Mouse (Mus musculus) adrenal gland, postnatal 36 days (tissue): ENCODE data around the gene Coro1b. TPM values are rescaled to one million over a fixed set of nuclear protein-coding genes. Genes with fewer than 3 reads are reported as not detected.

ENCODE experiments used
- DNase-seq, 2 experiments: peaks; one replicate each; pipeline ENCODE4 v3.0.0; 2021; ENCODE audit warnings: mixed read lengths in 1 of 2
- total RNA-seq, 2 experiments: library from RNA; stranded (reverse); gene quantifications; 2 replicates each; pipeline ENCODE4 v1.2.3; 2021

The Coro1b gene
- total RNA-seq, 2 experiments from 2014 or later, result 171 to 195 TPM

GRCm38 (mm10) chr19:4155223-4156072, 7.0 kb downstream of the Coro1b start:
- no peak for DNase-seq

- no peak for DNase-seq
These were observed 7.7 kb downstream of the Coro1b start for GRCm38 (mm10) chr19:4156073-4156579.

- no peak for DNase-seq
These were observed 8.4 kb downstream of the Coro1b start for GRCm38 (mm10) chr19:4156771-4157170.

- no peak for DNase-seq
These were observed 10.6 kb downstream of the Coro1b start for GRCm38 (mm10) chr19:4159049-4159448.

GRCm38 (mm10) chr19:4162646-4163542, 14.5 kb downstream of the Coro1b start, which contains the start of gene Rps6kb2:
Rps6kb2 (minus strand) TSS chr19:4163354.
- DNase-seq, result peak; percentile 96 to 97

- no peak for DNase-seq
These were observed 15.1 kb downstream of the Coro1b start for GRCm38 (mm10) chr19:4163543-4163887.

- no peak for DNase-seq
These were observed 15.7 kb downstream of the Coro1b start for GRCm38 (mm10) chr19:4164100-4164499.

- peak; percentile 69 for DNase-seq
These were observed 16.3 kb downstream of the Coro1b start for GRCm38 (mm10) chr19:4164721-4165120.

GRCm38 (mm10) chr19:4166678-4167476, 18.5 kb downstream of the Coro1b start:
- peak; percentile 55 to 57 for DNase-seq

GRCm38 (mm10) chr19:4169378-4169784, 21.0 kb downstream of the Coro1b start:
- peak; percentile 100 for DNase-seq

GRCm38 (mm10) chr19:4169810-4170209, 21.4 kb downstream of the Coro1b start:
- peak in 1 of 2 experiments; percentile 57 for DNase-seq

GRCm38 (mm10) chr19:4170723-4171392, 22.4 kb downstream of the Coro1b start:
- no peak for DNase-seq

GRCm38 (mm10) chr19:4171393-4172290, 23.2 kb downstream of the Coro1b start:
- DNase-seq, result no peak

- DNase-seq, result no peak
These were observed 24.5 kb downstream of the Coro1b start for GRCm38 (mm10) chr19:4172925-4173324.

- no peak for DNase-seq
These were observed 27.0 kb downstream of the Coro1b start, which contains the start of gene Carns1 for GRCm38 (mm10) chr19:4175368-4175947. Carns1 (minus strand) TSS chr19:4175479.

GRCm38 (mm10) chr19:4180411-4180810, 32.0 kb downstream of the Coro1b start:
- no peak for DNase-seq

GRCm38 (mm10) chr19:4181892-4182291, 33.5 kb downstream of the Coro1b start:
- DNase-seq, result peak; percentile 82 to 85

- no peak for DNase-seq
These were observed 35.3 kb downstream of the Coro1b start for GRCm38 (mm10) chr19:4183689-4184088.
